Mouse (Mus musculus): ENCODE measurements around the gene Atxn7l1. TPM values are rescaled to one million over a fixed set of nuclear protein-coding genes. Genes with fewer than 3 reads are reported as not detected.

Atxn7l1 gene
- polyA plus RNA-seq, 1 experiment: 17.3 TPM

- WGBS: 9% methylated on average over 25 of the region's 25 CpGs
- DNase-seq (ENCODE audit: low read depth, low spot score): peak; percentile 40
These were observed 28.4 kb downstream of the Atxn7l1 start for GRCm38 (mm10) chr12:33175621-33176554.

GRCm38 (mm10) chr12:33176555-33176900 lies 29.0 kb downstream of the Atxn7l1 start:
- WGBS: 36% methylated on average over 5 of the region's 5 CpGs
- no peak for DNase-seq (ENCODE audit: low read depth, low spot score)

GRCm38 (mm10) chr12:33180421-33180820 lies 32.9 kb downstream of the Atxn7l1 start:
- no peak for DNase-seq (ENCODE audit: low read depth, low spot score)
- WGBS: 79% methylated on average over 2 of the region's 2 CpGs

GRCm38 (mm10) chr12:33181875-33182274 lies 34.4 kb downstream of the Atxn7l1 start:
- no peak for DNase-seq (ENCODE audit: low read depth, low spot score)
- 67% methylated on average over 4 of the region's 4 CpGs for WGBS

GRCm38 (mm10) chr12:33182428-33183137 lies 35.1 kb downstream of the Atxn7l1 start:
- DNase-seq (ENCODE audit: low read depth, low spot score): no peak
- 85% methylated on average over 11 of the region's 11 CpGs for WGBS

- 87% methylated on average over 4 of the region's 4 CpGs for WGBS
- DNase-seq (ENCODE audit: low read depth, low spot score): no peak
These were observed 35.7 kb downstream of the Atxn7l1 start for GRCm38 (mm10) chr12:33183138-33183627.

GRCm38 (mm10) chr12:33184137-33184536 lies 36.6 kb downstream of the Atxn7l1 start:
- DNase-seq (ENCODE audit: low read depth, low spot score): no peak
- 93% methylated on average over 3 of the region's 3 CpGs for whole genome bisulfite sequencing

- whole genome bisulfite sequencing: 72% methylated on average over 6 of the region's 6 CpGs
- DNase-seq (ENCODE audit: low read depth, low spot score): no peak
These were observed 37.6 kb downstream of the Atxn7l1 start for GRCm38 (mm10) chr12:33185046-33185445.

- WGBS: 79% methylated on average over 2 of the region's 2 CpGs
- DNase-seq (ENCODE audit: low read depth, low spot score): no peak
These were observed 38.8 kb downstream of the Atxn7l1 start for GRCm38 (mm10) chr12:33186331-33186730.

- DNase-seq (ENCODE audit: low read depth, low spot score): no peak
- WGBS: 92% methylated on average over 7 of the region's 7 CpGs
These were observed 42.6 kb downstream of the Atxn7l1 start for GRCm38 (mm10) chr12:33190133-33190532.

GRCm38 (mm10) chr12:33190633-33191032 lies 43.1 kb downstream of the Atxn7l1 start:
- no peak for DNase-seq (ENCODE audit: low read depth, low spot score)
- 63% methylated on average over 6 of the region's 6 CpGs for WGBS

GRCm38 (mm10) chr12:33193408-33193901 lies 46.0 kb downstream of the Atxn7l1 start:
- DNase-seq (ENCODE audit: low read depth, low spot score): no peak
- WGBS: 43% methylated on average over 11 of the region's 11 CpGs

GRCm38 (mm10) chr12:33195175-33195574 lies 47.7 kb downstream of the Atxn7l1 start:
- WGBS: 84% methylated on average over 8 of the region's 8 CpGs
- no peak for DNase-seq (ENCODE audit: low read depth, low spot score)

GRCm38 (mm10) chr12:33197287-33197686 lies 49.8 kb downstream of the Atxn7l1 start:
- WGBS: 63% methylated on average over 6 of the region's 6 CpGs
- no peak for DNase-seq (ENCODE audit: low read depth, low spot score)

GRCm38 (mm10) chr12:33197746-33198145 lies 50.3 kb downstream of the Atxn7l1 start:
- 90% methylated on average over 6 of the region's 6 CpGs for WGBS
- DNase-seq (ENCODE audit: low read depth, low spot score): no peak

GRCm38 (mm10) chr12:33201068-33201467 lies 53.6 kb downstream of the Atxn7l1 start:
- WGBS: 85% methylated on average over 6 of the region's 6 CpGs
- DNase-seq (ENCODE audit: low read depth, low spot score): no peak

- DNase-seq (ENCODE audit: low read depth, low spot score): no peak
- whole genome bisulfite sequencing: 58% methylated on average over 7 of the region's 7 CpGs
These were observed 54.2 kb downstream of the Atxn7l1 start for GRCm38 (mm10) chr12:33201491-33202210.

GRCm38 (mm10) chr12:33205255-33205654 lies 57.8 kb downstream of the Atxn7l1 start:
- WGBS: 81% methylated on average over 4 of the region's 4 CpGs
- DNase-seq (ENCODE audit: low read depth, low spot score): no peak

- no peak for DNase-seq (ENCODE audit: low read depth, low spot score)
- WGBS: 85% methylated on average over 6 of the region's 6 CpGs
These were observed 58.8 kb downstream of the Atxn7l1 start for GRCm38 (mm10) chr12:33206300-33206699.

- DNase-seq (ENCODE audit: low read depth, low spot score): no peak
- WGBS: 85% methylated on average over 4 of the region's 4 CpGs
These were observed 63.4 kb downstream of the Atxn7l1 start for GRCm38 (mm10) chr12:33210856-33211255.

Measured in large intestine, adult 2 months (tissue).